Mouse (Mus musculus): Measurements from ENCODE around the gene Ankrd13b. TPM values are rescaled to one million over a fixed set of nuclear protein-coding genes. Genes with fewer than 3 reads are reported as not detected.

Gene Ankrd13b
- total and polyA plus RNA-seq, 3 experiments, result 22.6 to 54.0 TPM; not detected in 1

DNA sequence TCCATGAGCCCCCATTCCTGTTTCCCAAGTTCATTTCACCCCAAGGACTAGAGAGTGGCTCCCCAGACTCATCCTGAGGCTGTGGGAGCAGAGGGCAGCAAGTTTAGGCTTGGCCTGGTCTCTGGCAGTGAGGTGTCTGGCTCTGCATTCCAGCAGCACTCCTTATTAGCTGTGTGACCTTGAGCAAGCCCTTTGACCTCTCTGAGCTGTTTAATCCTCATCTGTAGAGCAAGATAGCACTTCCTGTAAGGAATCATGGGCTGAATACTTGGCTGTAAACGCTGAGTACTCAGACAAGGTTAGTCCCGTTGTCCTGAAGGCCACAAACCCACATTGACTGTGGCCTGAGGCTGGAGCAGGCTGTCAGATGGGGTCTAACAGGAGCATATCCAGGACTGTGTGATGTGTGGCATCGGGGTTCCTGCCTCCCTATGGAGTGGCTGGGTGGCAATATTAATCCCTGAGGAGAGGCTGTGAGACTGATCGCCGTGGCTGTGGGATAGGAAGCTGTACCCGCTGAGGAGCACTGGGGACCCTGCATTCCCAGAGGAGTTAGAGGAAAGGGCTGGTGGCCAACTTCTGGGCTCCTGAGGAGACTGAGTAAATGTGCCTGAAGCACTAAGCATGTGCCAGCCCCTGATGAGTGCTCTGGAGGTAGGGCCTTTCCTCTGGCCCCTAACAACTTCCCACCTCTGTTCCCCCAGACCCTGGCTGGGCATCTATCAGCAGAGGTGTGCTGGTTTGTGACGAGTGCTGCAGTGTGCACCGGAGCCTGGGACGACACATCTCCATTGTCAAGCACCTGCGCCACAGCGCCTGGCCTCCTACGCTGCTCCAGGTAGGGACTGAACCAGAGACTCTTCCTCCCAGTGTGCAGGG lies 9.0 kb upstream of the Ankrd13b start:
- Histone ChIP-seq H3K9me3 (replicated peaks; ENCODE audit: insufficient read depth, low read length) (no peaks in the 10 kb centered on the region), H3K9ac (ENCODE audit: control insufficient read depth, low read depth, low read length, poor library complexity, severe bottlenecking) (no peak overlapping the region), H3K27ac (ENCODE audit: control insufficient read depth, low read depth, low read length) (no peak overlapping the region), H3K79me2 (ENCODE audit: control insufficient read depth, insufficient read depth, low read length, poor library complexity) (peaks cover 45% of the 10 kb centered on the region), H3K27me3 (ENCODE audit: control insufficient read depth in 1 of 2, insufficient read depth in 2 of 2, low read length in 2 of 2) (no peaks in the 10 kb centered on the region), H3K4me1 (ENCODE audit: control insufficient read depth in 1 of 2, insufficient read depth in 2 of 2, low read length in 2 of 2) (peaks cover 0 to 9% of the 10 kb centered on the region in 2 experiments; a peak in 2 of 4 replicates), H3K36me3 (ENCODE audit: control insufficient read depth in 1 of 2, insufficient read depth in 2 of 2, low read length in 2 of 2) (peaks cover 1 to 5% of the 10 kb centered on the region in 2 experiments; a peak in 2 of 4 replicates), H3K4me3 (ENCODE audit: control insufficient read depth in 1 of 2, insufficient read depth in 1 of 2, low read depth in 2 of 2, low read length in 2 of 2) (no peak overlapping the region)
- no peak for DNase-seq (ENCODE audit: low read depth, low spot score)
- TF ChIP-seq MXI1 (IDR thresholded peaks at IDR 0.05; ENCODE audit: low read depth, low read length) (no peak), USF2 (IDR thresholded peaks at IDR 0.05; ENCODE audit: borderline replicate concordance in 1 of 2, insufficient read depth in 1 of 2, low read depth in 1 of 2, low read length in 2 of 2) (no peak), TBP (IDR thresholded peaks at IDR 0.05; ENCODE audit: low read depth, low read length) (no peak), ZMIZ1 (IDR thresholded peaks at IDR 0.05; ENCODE audit: low read depth, low read length) (no peak), TCF12 (IDR thresholded peaks at IDR 0.05; ENCODE audit: low read depth, low read length) (no peak), POLR2AphosphoS5 (IDR thresholded peaks at IDR 0.05; ENCODE audit: borderline replicate concordance, low read depth, low read length) (no peak), KAT2A (conservative IDR thresholded peaks at IDR 0.05; ENCODE audit: low read depth, low read length) (no peak), MEF2A (IDR thresholded peaks at IDR 0.05; ENCODE audit: extremely low read depth, insufficient replicate concordance, low read depth, low read length, poor library complexity, severe bottlenecking) (no peak), RAD21 (IDR thresholded peaks at IDR 0.05; ENCODE audit: low read depth, low read length) (no peak), NELFE (IDR thresholded peaks at IDR 0.05; ENCODE audit: low read depth, low read length) (no peak), ZC3H11A (IDR thresholded peaks at IDR 0.05; ENCODE audit: low read depth, low read length) (no peak), MAZ (IDR thresholded peaks at IDR 0.05; ENCODE audit: low read depth, low read length) (no peak), MYC (IDR thresholded peaks at IDR 0.05; ENCODE audit: low read depth, low read length) (no peak), TAL1 (IDR thresholded peaks at IDR 0.05; ENCODE audit: low read length) (no peak)

GRCm38 (mm10) chr11:77497851-77498250 lies 8.4 kb upstream of the Ankrd13b start:
- H3K27me3 ChIP-seq (ENCODE audit: control insufficient read depth in 1 of 2, insufficient read depth in 2 of 2, low read length in 2 of 2), result no peaks in the 10 kb centered on the region
- no peaks in the 10 kb centered on the region for H3K9me3 ChIP-seq (replicated peaks; ENCODE audit: insufficient read depth, low read length)
- peaks cover 47% of the 10 kb centered on the region for H3K79me2 ChIP-seq (ENCODE audit: control insufficient read depth, insufficient read depth, low read length, poor library complexity)
- no peak overlapping the region for H3K27ac ChIP-seq (ENCODE audit: control insufficient read depth, low read depth, low read length)
- H3K9ac ChIP-seq (ENCODE audit: control insufficient read depth, low read depth, low read length, poor library complexity, severe bottlenecking), result no peak overlapping the region
- no peak for TF ChIP-seq POLR2A (IDR thresholded peaks at IDR 0.05; ENCODE audit: control insufficient read depth in 1 of 2, insufficient read depth in 1 of 2, low read depth in 1 of 2, low read length in 2 of 2, poor library complexity in 1 of 2)
- no peak for TF ChIP-seq MEF2A (IDR thresholded peaks at IDR 0.05; ENCODE audit: extremely low read depth, insufficient replicate concordance, low read depth, low read length, poor library complexity, severe bottlenecking)
- TF ChIP-seq POLR2AphosphoS5 (IDR thresholded peaks at IDR 0.05; ENCODE audit: borderline replicate concordance, low read depth, low read length), result no peak
- TF ChIP-seq USF1 (IDR thresholded peaks at IDR 0.05; ENCODE audit: low read depth, low read length), result no peak
- TF ChIP-seq RCOR1 (IDR thresholded peaks at IDR 0.05; ENCODE audit: low read depth, low read length), result no peak
- TF ChIP-seq EP300 (IDR thresholded peaks at IDR 0.05; ENCODE audit: low read depth in 1 of 2, low read length in 2 of 2), result no peak
- TF ChIP-seq MXI1 (IDR thresholded peaks at IDR 0.05; ENCODE audit: low read depth, low read length), result no peak
- no peak for TF ChIP-seq TAL1 (IDR thresholded peaks at IDR 0.05; ENCODE audit: low read length)
- no peak for TF ChIP-seq SIN3A (IDR thresholded peaks at IDR 0.05; ENCODE audit: low read length)
- no peak for TF ChIP-seq ZNF384 (IDR thresholded peaks at IDR 0.05; ENCODE audit: low read depth, low read length)
- no peak for TF ChIP-seq ZC3H11A (IDR thresholded peaks at IDR 0.05; ENCODE audit: low read depth, low read length)
- no peak for TF ChIP-seq MAX (IDR thresholded peaks at IDR 0.05; ENCODE audit: low read length)
- no peak for TF ChIP-seq HCFC1 (IDR thresholded peaks at IDR 0.05; ENCODE audit: low read depth, low read length)
- TF ChIP-seq MYC (IDR thresholded peaks at IDR 0.05; ENCODE audit: low read depth, low read length), result no peak
- TF ChIP-seq MYB (IDR thresholded peaks at IDR 0.05; ENCODE audit: low read depth, low read length), result no peak
- TF ChIP-seq USF2 (IDR thresholded peaks at IDR 0.05; ENCODE audit: borderline replicate concordance in 1 of 2, insufficient read depth in 1 of 2, low read depth in 1 of 2, low read length in 2 of 2), result no peak
- H3K4me3 ChIP-seq (ENCODE audit: control insufficient read depth in 1 of 2, insufficient read depth in 1 of 2, low read depth in 2 of 2, low read length in 2 of 2), result no peak overlapping the region
- no peak for DNase-seq (ENCODE audit: low read depth, low spot score)
- peaks cover 1 to 5% of the 10 kb centered on the region in 2 experiments; a peak in 2 of 4 replicates for H3K36me3 ChIP-seq (ENCODE audit: control insufficient read depth in 1 of 2, insufficient read depth in 2 of 2, low read length in 2 of 2)
- peaks cover 0 to 9% of the 10 kb centered on the region in 2 experiments; a peak in 2 of 4 replicates for H3K4me1 ChIP-seq (ENCODE audit: control insufficient read depth in 1 of 2, insufficient read depth in 2 of 2, low read length in 2 of 2)
